Comparison of ENCODE assay signal across 15 mouse cellular contexts in genomic region chr7:141190220-141190619, GRCm38 (mm10).
"Had no signal": no experiment of that assay in that cellular context is flagged by ENCODE, and none has a peak within 500 bp of the region (broad histone marks: within the 10 kb centered on the region; RNA-seq: fewer than 3 reads in every experiment).

No protein-coding gene starts in this region.

- DNase-seq: retina, postnatal 1 day; right cerebral cortex, adult 18-20 months; right cerebral cortex, postnatal 14 days; right cerebral cortex, postnatal 25 days; right cerebral cortex, postnatal 4 days; spleen, adult 18-20 months; thymus, adult 18-20 months; thymus, adult 2 months; thymus, postnatal 14 days; thymus, postnatal 25 days; thymus, postnatal 36 days; thymus, postnatal 4 days had no signal

- H3K27me3 ChIP-seq: neural tube, embryonic 15.5 days; stomach, embryonic 15.5 days had no signal

- H3K4me2 ChIP-seq: neural tube, embryonic 15.5 days; stomach, embryonic 15.5 days had no signal

- H3K9ac ChIP-seq: neural tube, embryonic 15.5 days; stomach, embryonic 15.5 days had no signal

- H3K9me3 ChIP-seq: neural tube, embryonic 15.5 days; stomach, embryonic 15.5 days had no signal

- H3K27ac ChIP-seq: neural tube, embryonic 15.5 days; stomach, embryonic 15.5 days; stomach, postnatal 0 days had no signal

- H3K4me3 ChIP-seq: neural tube, embryonic 15.5 days; stomach, embryonic 15.5 days had no signal
